Mouse (Mus musculus): ENCODE results near the gene Parvb.
"Not testable (repeated sequence)": the region's sequence is repeated elsewhere in the genome, so short reads cannot be mapped to it uniquely, and the experiment has no call there.

Parvb gene

DNA sequence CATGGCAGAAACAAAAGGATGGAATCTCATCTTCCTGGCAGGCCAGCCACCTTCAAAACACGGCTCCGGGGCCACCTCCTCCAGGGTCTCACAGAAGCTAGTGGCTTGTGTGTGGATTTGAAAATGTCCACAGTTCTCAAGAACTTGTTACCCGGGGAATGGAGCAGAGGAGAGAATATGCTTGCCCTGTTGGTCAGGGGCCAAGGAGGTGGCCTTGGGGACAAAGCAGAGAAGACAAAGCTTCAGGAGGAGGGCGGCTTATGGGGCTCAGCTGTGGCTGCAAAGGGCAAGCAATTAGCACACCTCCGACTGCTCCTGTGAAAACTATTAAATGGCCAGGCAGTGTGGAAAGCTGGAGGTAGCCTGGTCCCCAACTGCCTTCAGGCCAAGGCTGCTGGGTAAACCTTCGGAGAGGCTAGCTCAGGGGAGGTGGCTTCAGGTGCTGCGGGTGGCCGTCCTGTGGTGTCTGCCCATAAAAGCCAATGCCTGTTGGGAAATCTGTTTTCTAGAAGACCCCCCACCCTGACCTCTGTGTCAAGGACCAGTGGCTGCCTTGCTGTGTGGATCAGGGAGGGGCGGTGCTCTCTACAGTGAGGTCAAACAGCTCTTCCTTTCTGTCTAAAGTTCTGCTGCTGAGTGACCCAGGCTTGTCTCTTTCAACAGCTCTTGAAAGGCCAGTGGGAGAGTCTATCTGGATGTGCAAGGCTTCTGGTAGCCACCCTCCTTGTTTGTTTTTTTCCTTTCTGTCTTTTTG lies 26.9 kb downstream of the Parvb start:
- DNase-seq = no peak

- DNase-seq = peak; percentile 36 to 38
These were observed 28.4 kb downstream of the Parvb start for GRCm38 (mm10) chr15:84260123-84260822.

DNA sequence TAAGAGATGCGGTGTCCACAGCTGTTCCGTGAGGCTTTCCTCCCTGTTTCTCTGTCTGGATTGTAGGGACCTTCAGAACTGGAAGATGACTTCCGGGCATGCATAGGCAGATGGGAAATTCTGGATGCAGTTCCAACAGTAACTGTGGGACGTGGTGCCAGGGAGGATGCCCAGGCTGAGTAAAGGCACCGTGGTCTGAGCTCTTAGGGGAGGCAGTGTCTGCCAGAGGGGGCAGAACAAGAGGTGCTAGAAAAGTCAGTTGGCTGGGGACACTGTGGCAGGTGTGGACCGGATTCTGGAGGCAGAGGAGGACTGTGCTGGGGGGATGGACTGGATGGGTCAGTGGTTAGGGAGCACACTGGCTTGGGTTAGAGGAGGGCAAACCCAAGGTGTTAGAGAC lies 30.8 kb downstream of the Parvb start:
- DNase-seq = no peak

DNA sequence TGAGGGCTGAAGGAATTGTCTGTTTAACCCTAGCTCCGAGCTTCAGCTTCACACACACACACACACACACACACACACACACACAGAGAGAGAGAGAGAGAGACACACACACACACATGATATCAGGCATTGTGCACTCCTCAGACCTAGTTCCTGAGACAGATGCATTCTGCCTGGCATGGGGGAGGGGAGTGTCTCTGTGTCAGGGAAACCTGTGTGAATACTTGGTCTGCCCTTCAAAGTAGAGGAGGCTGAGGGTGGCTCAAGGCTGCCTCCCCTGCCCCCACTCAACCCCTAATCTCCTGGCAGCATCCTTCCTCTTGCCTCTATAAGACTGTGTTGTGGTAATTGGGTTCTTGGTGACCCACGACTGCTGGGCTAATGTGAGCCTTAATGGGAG lies 31.7 kb downstream of the Parvb start:
- no peak for DNase-seq

DNA sequence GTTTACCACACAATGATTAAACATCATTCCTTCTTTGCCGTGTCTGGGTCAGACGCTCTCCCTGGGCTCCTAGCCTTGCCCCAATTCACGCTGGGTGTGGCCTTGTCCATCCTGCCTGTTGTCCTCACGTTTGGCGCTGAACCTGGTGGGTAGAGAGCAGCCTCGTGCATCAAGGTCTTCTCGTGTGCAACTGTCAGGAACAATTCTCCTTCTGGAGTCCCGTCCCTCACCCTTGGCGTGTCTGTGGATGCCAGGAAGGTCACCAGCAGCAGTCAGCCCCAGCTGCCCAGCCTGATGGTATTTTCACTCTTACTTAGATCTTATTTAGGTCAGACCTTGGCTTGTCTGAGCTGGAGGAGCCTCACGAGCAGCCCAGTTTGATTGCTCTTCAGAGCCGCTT lies 33.3 kb downstream of the Parvb start:
- no peak for DNase-seq

GRCm38 (mm10) chr15:84266290-84266689 lies 34.4 kb downstream of the Parvb start:
- no peak for DNase-seq

GRCm38 (mm10) chr15:84267720-84268260 lies 35.9 kb downstream of the Parvb start:
- DNase-seq = no peak

DNA sequence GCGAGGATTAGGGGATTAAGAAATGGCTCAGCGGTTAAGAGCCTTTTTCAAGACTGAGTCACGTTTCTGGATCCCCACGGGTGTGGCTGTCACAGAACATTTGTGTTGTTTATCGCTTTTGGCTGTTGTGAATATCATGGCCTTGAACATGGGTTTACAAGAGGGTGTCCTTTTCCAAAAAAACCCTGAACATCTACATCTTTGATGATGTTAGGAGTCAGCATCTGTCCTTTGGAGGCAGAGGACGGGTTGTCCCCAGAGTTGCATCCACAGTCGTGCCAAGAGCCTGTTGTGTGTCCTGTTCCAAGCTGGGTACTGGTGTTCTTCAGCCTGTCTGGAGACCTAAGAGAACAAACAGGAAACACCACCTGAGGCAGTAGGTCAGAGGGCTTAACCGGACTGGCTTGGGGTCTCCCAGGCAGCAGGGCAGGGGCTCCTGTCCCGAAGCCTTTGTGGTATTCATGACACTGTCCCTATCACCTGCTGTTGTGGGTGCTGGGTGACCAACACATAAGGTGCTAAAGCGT lies 37.3 kb downstream of the Parvb start:
- no peak for DNase-seq

- DNase-seq = no peak
These were observed 38.2 kb downstream of the Parvb start for GRCm38 (mm10) chr15:84270032-84270431.

- DNase-seq = no peak
These were observed 38.6 kb downstream of the Parvb start for GRCm38 (mm10) chr15:84270463-84270862.

- DNase-seq = no peak
These were observed 44.2 kb downstream of the Parvb start for GRCm38 (mm10) chr15:84276066-84276465.

DNA sequence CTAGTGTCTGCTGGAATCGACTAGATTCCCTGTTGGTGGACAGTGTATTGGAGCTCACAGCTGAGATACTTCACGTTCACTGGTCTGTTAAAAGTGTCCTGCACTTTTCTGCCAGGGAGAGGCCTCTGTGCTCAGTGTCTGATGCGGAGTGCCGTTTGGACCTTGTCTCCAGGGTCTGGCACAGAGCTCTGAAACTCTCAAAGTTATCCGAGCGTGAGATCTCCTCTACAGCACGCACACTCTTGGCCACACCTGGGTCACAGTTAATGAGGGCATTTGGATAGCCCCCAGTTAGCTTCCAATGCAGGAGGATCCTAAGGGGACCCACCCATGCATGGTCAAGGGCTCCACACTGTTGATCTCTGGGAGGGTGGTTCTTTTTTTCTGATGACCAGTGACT lies 46.2 kb downstream of the Parvb start:
- DNase-seq = no peak

- DNase-seq = no peak
These were observed 46.8 kb downstream of the Parvb start for GRCm38 (mm10) chr15:84278656-84279055.

GRCm38 (mm10) chr15:84280309-84280708 lies 48.5 kb downstream of the Parvb start:
- DNase-seq = no peak

GRCm38 (mm10) chr15:84280712-84281347 lies 49.0 kb downstream of the Parvb start:
- DNase-seq = no peak

DNA sequence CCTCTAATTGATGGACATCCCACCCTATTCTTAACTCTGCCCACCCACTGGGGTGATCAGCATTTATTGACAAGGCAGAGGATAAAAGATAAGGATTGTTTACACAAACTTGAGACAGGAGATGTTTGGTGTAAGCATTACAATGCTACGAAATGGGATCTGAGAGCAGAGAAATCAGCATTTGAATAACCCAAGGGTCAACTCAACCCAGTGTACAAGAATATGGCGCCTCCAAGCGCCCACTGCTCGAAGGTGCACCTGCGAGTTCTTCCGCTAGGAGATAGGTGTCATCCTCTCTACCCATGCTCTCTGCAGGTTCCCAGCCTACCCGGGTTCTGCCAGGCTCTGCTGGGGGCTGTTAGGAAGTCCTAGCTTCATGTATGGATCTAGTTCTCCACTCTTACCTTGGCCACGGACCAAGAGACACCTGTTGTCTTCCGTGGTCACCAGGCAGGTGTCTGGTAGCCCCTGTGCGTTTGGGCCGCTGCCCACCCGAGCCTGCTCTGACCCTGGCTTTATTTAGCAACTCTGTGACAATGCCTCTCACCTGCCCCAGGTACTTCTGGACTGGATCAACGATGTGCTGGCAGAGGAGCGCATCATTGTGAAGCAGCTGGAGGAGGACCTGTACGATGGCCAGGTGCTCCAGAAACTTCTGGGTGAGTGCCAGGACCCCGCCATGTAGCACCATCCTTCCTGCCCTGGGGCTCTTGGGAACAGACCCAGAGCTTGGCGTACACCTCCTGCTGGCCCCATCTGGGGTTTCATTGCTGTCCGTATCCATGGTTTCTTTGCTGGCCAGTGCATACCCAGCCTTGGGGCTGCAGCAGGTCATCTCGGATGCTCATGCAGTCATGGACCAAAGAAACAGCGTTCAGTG lies 50.6 kb downstream of the Parvb start:
- no peak for DNase-seq

- DNase-seq = peak in 1 of 2 experiments; percentile 41
These were observed 52.2 kb downstream of the Parvb start for GRCm38 (mm10) chr15:84284059-84284458.

- DNase-seq = no peak
These were observed 53.6 kb downstream of the Parvb start for GRCm38 (mm10) chr15:84285453-84285852.

DNA sequence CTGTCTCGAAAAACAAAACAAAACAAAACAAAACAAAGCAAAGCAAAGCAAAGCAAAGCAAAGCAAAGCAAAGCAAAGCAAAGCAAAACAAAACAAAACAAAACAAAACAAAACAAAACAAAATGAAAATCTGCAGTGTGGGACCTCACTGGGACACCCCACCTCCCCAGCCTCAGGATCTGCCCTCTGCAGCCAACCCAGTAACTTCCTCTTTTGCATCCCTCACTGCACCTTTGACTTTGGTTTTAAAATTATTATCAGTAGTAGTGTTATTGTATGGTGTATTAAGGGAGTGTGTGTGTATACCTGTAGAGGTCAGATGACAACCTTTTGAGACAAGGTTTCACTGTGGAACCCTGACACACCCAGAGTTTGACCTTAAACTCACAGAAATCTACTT lies 57.1 kb downstream of the Parvb start:
- DNase-seq = not testable (repeated sequence)

- DNase-seq = no peak
These were observed 59.3 kb downstream of the Parvb start for GRCm38 (mm10) chr15:84291097-84291496.

DNA sequence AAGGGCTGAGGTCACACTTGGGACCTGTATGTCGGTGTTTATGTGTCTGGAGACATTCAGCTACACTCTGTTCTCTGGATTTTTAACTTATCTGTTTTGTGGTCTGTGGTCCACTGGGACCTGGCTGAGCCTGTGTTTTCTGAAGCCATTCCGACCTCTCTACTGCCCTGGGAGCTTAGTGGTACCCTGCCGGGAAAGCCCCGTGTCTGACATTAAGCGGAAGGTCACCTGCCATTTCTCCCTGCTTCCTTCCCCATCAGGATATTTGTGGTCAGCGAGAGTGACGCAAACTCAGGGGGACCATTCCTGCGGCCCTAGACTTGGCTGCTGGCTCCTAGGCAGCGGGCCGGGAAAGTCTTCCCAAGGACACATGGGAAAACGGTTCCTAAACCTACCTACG lies 61.7 kb downstream of the Parvb start:
- no peak for DNase-seq

GRCm38 (mm10) chr15:84294391-84294790 lies 62.5 kb downstream of the Parvb start:
- no peak for DNase-seq
